Mouse (Mus musculus) lung, adult 2 months (tissue): ENCODE data around the gene Ascl4.

ENCODE experiments used
- CTCF ChIP-seq: fragments of 200-500 bp; IDR thresholded peaks from 2 replicates; pipeline ENCODE4 v1.5.1; 2011; ENCODE audit warnings: mild to moderate bottlenecking, low read length, control low read depth; ENCODE audit not compliant: insufficient read depth
- POLR2A ChIP-seq: fragments of 200-500 bp; IDR thresholded peaks from 2 replicates; pipeline ENCODE4 v1.6.1; 2011; ENCODE audit warnings: low read depth, mild to moderate bottlenecking, control low read depth, low read length, borderline replicate concordance; ENCODE audit errors: extremely low read depth

DNA sequence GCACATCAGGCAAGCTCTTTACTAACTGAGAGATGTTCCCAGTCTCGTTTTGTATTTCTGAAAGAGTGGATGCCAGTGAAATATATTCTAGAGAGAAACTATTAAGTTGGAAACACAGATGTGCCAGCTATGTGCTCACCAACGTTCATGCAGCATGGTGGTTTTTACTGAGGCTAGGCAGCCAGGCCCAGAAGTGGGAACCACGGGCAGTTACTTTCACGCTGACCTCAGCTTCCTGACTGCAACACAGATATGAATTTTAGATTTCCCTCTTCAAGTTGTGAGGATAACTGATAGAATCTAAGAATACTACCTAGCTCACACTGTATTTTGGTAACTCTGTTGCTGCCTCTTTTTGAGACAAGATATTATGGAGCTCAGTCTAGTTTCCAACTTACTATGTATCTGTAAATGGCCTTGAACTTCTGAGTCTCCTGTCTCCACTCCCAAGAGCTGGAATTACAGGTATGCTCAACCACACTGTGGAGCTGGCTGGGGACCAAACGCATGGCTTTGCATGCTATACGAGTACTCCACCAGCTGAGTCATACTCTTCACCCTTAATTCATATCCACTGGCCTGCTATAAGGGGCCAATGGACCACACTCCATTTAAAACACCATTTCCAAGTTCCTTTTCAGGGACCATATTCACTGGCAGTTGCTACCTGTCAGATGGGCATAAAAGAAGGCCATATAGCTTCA lies 62.1 kb downstream of the Ascl4 start:
- TF ChIP-seq CTCF: no peak
- TF ChIP-seq POLR2A: no peak
